Mouse (Mus musculus) forebrain, embryonic 14.5 days (tissue): ENCODE measurements at regions not wholly inside any gene's neighbourhood (a gene's known extent, or its start where the extent isn't known, plus 50 kb on each side); places are given as distances from the start of the nearest gene placed in this dataset.
A peak's percentile ranks its signal among the peaks of the same experiment; 100 is the strongest.

Experiments
- ATAC-seq: fragments of 200-750 bp; cut with Nextera tagmentation; 2 replicates; pipeline ENCODE4 v1.8.0; 2017; ENCODE audit warnings: mild to moderate bottlenecking, moderate library complexity
- DNase-seq: peaks from one replicate; pipeline ENCODE4 v3.0.0-alpha.2; 2015; ENCODE audit warnings: low spot score
- H3K27ac ChIP-seq: fragments of 300-500 bp; sonication (generic); 2 replicates; pipeline ENCODE4 v1.5.1; 2014; ENCODE audit warnings: low read depth, mild to moderate bottlenecking, control low read depth, low read length, moderate library complexity
- H3K27me3 ChIP-seq: fragments of 300-500 bp; sonication (generic); replicated peaks from 2 replicates; pipeline ENCODE4 v1.6.1; 2014; ENCODE audit warnings: low read length, control low read depth, mixed read lengths; ENCODE audit not compliant: control insufficient read depth, insufficient read depth
- H3K36me3 ChIP-seq: fragments of 300-500 bp; sonication (generic); 2 replicates; pipeline ENCODE4 v1.6.1; 2014; ENCODE audit warnings: low read length, control low read depth; ENCODE audit not compliant: control insufficient read depth, insufficient read depth
- H3K4me1 ChIP-seq: fragments of 300-500 bp; sonication (generic); 2 replicates; pipeline ENCODE4 v1.6.1; 2014; ENCODE audit warnings: antibody characterized with exemption, low read length, control low read depth; ENCODE audit not compliant: control insufficient read depth, insufficient read depth
- H3K4me2 ChIP-seq: fragments of 300-500 bp; sonication (generic); 2 replicates; pipeline ENCODE4 v1.6.1; 2014; ENCODE audit warnings: mild to moderate bottlenecking, control low read depth, low read length
- H3K4me3 ChIP-seq: fragments of 300-500 bp; sonication (generic); 2 replicates; pipeline ENCODE4 v1.5.1; 2014; ENCODE audit warnings: low read depth, low read length, control low read depth
- H3K9ac ChIP-seq: fragments of 300-500 bp; sonication (generic); 2 replicates; pipeline ENCODE4 v1.6.1; 2014; ENCODE audit warnings: mild to moderate bottlenecking, low read length, control low read depth, moderate library complexity
- H3K9me3 ChIP-seq: fragments of 300-500 bp; sonication (generic); replicated peaks from 2 replicates; pipeline ENCODE4 v1.6.1; 2016; ENCODE audit warnings: low read length, control low read depth, mixed read lengths; ENCODE audit not compliant: control insufficient read depth
- WGBS: fragments of 180-500 bp; shearing (Covaris S2); extraction: QIAGEN DNeasy Blood & Tissue Kit; methylation state at CpG from one replicate; pipeline ENCODE4 v1.1.7; 2014; 5-methylcytosine and 5-hydroxymethylcytosine counted together

GRCm38 (mm10) chr15:51671667-51672372, 2212.9 kb upstream of the Gm7489 start:
- H3K36me3 ChIP-seq: no peaks in the 10 kb centered on the region
- no peak overlapping the region for H3K4me2 ChIP-seq
- H3K27ac ChIP-seq: no peak overlapping the region
- no peaks in the 10 kb centered on the region for H3K4me1 ChIP-seq
- H3K9ac ChIP-seq: no peak overlapping the region
- H3K9me3 ChIP-seq: no peaks in the 10 kb centered on the region
- no peak overlapping the region for H3K4me3 ChIP-seq
- 86% methylated on average over 18 of the region's 18 CpGs for WGBS
- ATAC-seq (no peak), DNase-seq (no peak)
- H3K27me3 ChIP-seq: no peaks in the 10 kb centered on the region

- Histone ChIP-seq H3K9ac (no peak overlapping the region), H3K36me3 (no peaks in the 10 kb centered on the region), H3K4me3 (no peak overlapping the region), H3K4me1 (no peaks in the 10 kb centered on the region), H3K4me2 (no peak overlapping the region), H3K27me3 (no peaks in the 10 kb centered on the region), H3K27ac (no peak overlapping the region), H3K9me3 (no peaks in the 10 kb centered on the region)
- DNase-seq (no peak), ATAC-seq (no peak)
- WGBS: 65% methylated on average over 1 of the region's 1 CpGs
Observed at GRCm38 (mm10) chr15:51673483-51673882, 2211.2 kb upstream of the Gm7489 start.

- no peak overlapping the region for H3K4me3 ChIP-seq
- no peak overlapping the region for H3K27ac ChIP-seq
- no peaks in the 10 kb centered on the region for H3K4me1 ChIP-seq
- H3K4me2 ChIP-seq: no peak overlapping the region
- no peaks in the 10 kb centered on the region for H3K27me3 ChIP-seq
- H3K36me3 ChIP-seq: no peaks in the 10 kb centered on the region
- no peak for ATAC-seq
- DNase-seq: peak; percentile 55
- H3K9ac ChIP-seq: no peak overlapping the region
- no peaks in the 10 kb centered on the region for H3K9me3 ChIP-seq
- WGBS: 63% methylated on average over 4 of the region's 4 CpGs
Observed at GRCm38 (mm10) chr15:51675291-51675690, 2209.4 kb upstream of the Gm7489 start.

GRCm38 (mm10) chr15:51676694-51677093, 2208.0 kb upstream of the Gm7489 start:
- H3K4me3 ChIP-seq: no peak overlapping the region
- H3K27me3 ChIP-seq: no peaks in the 10 kb centered on the region
- H3K27ac ChIP-seq: no peak overlapping the region
- ATAC-seq (no peak), DNase-seq (no peak)
- H3K9ac ChIP-seq: no peak overlapping the region
- no peaks in the 10 kb centered on the region for H3K36me3 ChIP-seq
- H3K4me1 ChIP-seq: no peaks in the 10 kb centered on the region
- 94% methylated on average over 3 of the region's 3 CpGs for WGBS
- no peaks in the 10 kb centered on the region for H3K9me3 ChIP-seq
- H3K4me2 ChIP-seq: no peak overlapping the region

- WGBS: 80% methylated on average over 4 of the region's 4 CpGs
- Histone ChIP-seq H3K27ac (no peak overlapping the region), H3K9me3 (no peaks in the 10 kb centered on the region), H3K4me3 (no peak overlapping the region), H3K9ac (no peak overlapping the region), H3K4me1 (no peaks in the 10 kb centered on the region), H3K4me2 (no peak overlapping the region), H3K27me3 (no peaks in the 10 kb centered on the region), H3K36me3 (no peaks in the 10 kb centered on the region)
- DNase-seq (no peak), ATAC-seq (no peak)
Observed at GRCm38 (mm10) chr15:51677266-51677665, 2207.4 kb upstream of the Gm7489 start.

- WGBS: 57% methylated on average over 12 of the region's 12 CpGs
- H3K27ac ChIP-seq: no peak overlapping the region
Observed at GRCm38 (mm10) chr15:51679186-51679902, 2205.4 kb upstream of the Gm7489 start.

GRCm38 (mm10) chr15:51680494-51680893, 2204.2 kb upstream of the Gm7489 start:
- H3K4me1 ChIP-seq: no peaks in the 10 kb centered on the region
- no peak overlapping the region for H3K4me3 ChIP-seq
- no peak overlapping the region for H3K4me2 ChIP-seq
- ATAC-seq: no peak
- H3K27ac ChIP-seq: no peak overlapping the region
- DNase-seq: no peak
- H3K9me3 ChIP-seq: no peaks in the 10 kb centered on the region
- H3K36me3 ChIP-seq: no peaks in the 10 kb centered on the region
- no peak overlapping the region for H3K9ac ChIP-seq
- no peaks in the 10 kb centered on the region for H3K27me3 ChIP-seq

More at GRCm38 (mm10) chr15:51679186-51679902, 2205.4 kb upstream of the Gm7489 start:
- Histone ChIP-seq H3K4me2 (no peak overlapping the region), H3K36me3 (no peaks in the 10 kb centered on the region), H3K9ac (no peak overlapping the region), H3K4me1 (no peaks in the 10 kb centered on the region), H3K27me3 (no peaks in the 10 kb centered on the region), H3K9me3 (no peaks in the 10 kb centered on the region), H3K4me3 (no peak overlapping the region)
- DNase-seq: no peak
- no peak for ATAC-seq

GRCm38 (mm10) chr15:51681191-51681590, 2203.5 kb upstream of the Gm7489 start:
- Histone ChIP-seq H3K9me3 (no peaks in the 10 kb centered on the region), H3K4me2 (no peak overlapping the region), H3K27ac (no peak overlapping the region), H3K36me3 (no peaks in the 10 kb centered on the region), H3K4me3 (no peak overlapping the region), H3K27me3 (no peaks in the 10 kb centered on the region), H3K4me1 (no peaks in the 10 kb centered on the region), H3K9ac (no peak overlapping the region)
- ATAC-seq (no peak), DNase-seq (no peak)
- WGBS: 91% methylated on average over 6 of the region's 6 CpGs

GRCm38 (mm10) chr15:51682331-51682730, 2202.4 kb upstream of the Gm7489 start:
- no peak for DNase-seq
- Histone ChIP-seq H3K4me1 (no peaks in the 10 kb centered on the region), H3K36me3 (no peaks in the 10 kb centered on the region), H3K4me3 (no peak overlapping the region), H3K9me3 (no peaks in the 10 kb centered on the region), H3K27ac (no peak overlapping the region), H3K27me3 (no peaks in the 10 kb centered on the region), H3K9ac (no peak overlapping the region), H3K4me2 (no peak overlapping the region)
- ATAC-seq: no peak
- 86% methylated on average over 5 of the region's 5 CpGs for WGBS
